Mouse (Mus musculus) neural tube, embryonic 12.5 days (tissue): Measurements from ENCODE around the gene Actb. TPM values are rescaled to one million over a fixed set of nuclear protein-coding genes. Genes with fewer than 3 reads are reported as not detected.

Experiments
- ATAC-seq: fragments of 200-750 bp; cut with Nextera tagmentation; 2 replicates; pipeline ENCODE4 v1.8.0; 2017; ENCODE audit warnings: low read depth, mild to moderate bottlenecking, moderate TSS enrichment, moderate library complexity; ENCODE audit not compliant: low FRiP score
- H3K27ac ChIP-seq: fragments of 300-500 bp; sonication (generic); 2 replicates; pipeline ENCODE4 v1.5.1; 2016
- H3K27me3 ChIP-seq: fragments of 300-500 bp; sonication (generic); replicated peaks from 2 replicates; pipeline ENCODE4 v1.6.1; 2016; ENCODE audit warnings: mild to moderate bottlenecking
- H3K36me3 ChIP-seq: fragments of 300-500 bp; sonication (generic); 2 replicates; pipeline ENCODE4 v1.6.1; 2016; ENCODE audit warnings: mild to moderate bottlenecking
- H3K4me1 ChIP-seq: fragments of 300-500 bp; sonication (generic); 2 replicates; pipeline ENCODE4 v1.6.1; 2016
- H3K4me2 ChIP-seq: fragments of 300-500 bp; sonication (generic); replicated peaks from 2 replicates; pipeline ENCODE4 v1.6.1; 2016; ENCODE audit warnings: mild to moderate bottlenecking
- H3K4me3 ChIP-seq: fragments of 300-500 bp; sonication (generic); 2 replicates; pipeline ENCODE4 v1.5.1; 2016
- H3K9ac ChIP-seq: fragments of 300-500 bp; sonication (generic); 2 replicates; pipeline ENCODE4 v1.6.1; 2016; ENCODE audit warnings: mild to moderate bottlenecking
- H3K9me3 ChIP-seq: fragments of 300-500 bp; sonication (generic); 2 replicates; pipeline ENCODE4 v1.6.1; 2016; ENCODE audit warnings: mild to moderate bottlenecking
- WGBS: fragments of 180-500 bp; shearing (Covaris S2); methylation state at CpG from one replicate; pipeline ENCODE4 v1.1.7; 2016; 5-methylcytosine and 5-hydroxymethylcytosine counted together
- polyA plus RNA-seq: library from polyadenylated mRNA; unstranded; fragments of >200 nt; fragmentation: Nextera tagmentation; extraction: Ambion mirVana; gene quantifications from 2 replicates; pipeline ENCODE4 v1.2.1, GENCODE M21; 2016

Actb gene
- 13,231 and 15,185 TPM in 2 replicates for polyA plus RNA-seq

GRCm38 (mm10) chr5:142906532-142907047 lies at the start of gene Actb:
Actb (minus strand) TSS chr5:142906754.
- Histone ChIP-seq H3K36me3 (peaks cover 37% of the 10 kb centered on the region), H3K27ac (peak within 1 kb of the TSS; percentile 100), H3K27me3 (no peaks in the 10 kb centered on the region), H3K4me3 (peak within 1 kb of the TSS; percentile 99), H3K4me2 (peak within 1 kb of the TSS; percentile 89), H3K9me3 (no peaks in the 10 kb centered on the region), H3K4me1 (peaks cover 52% of the 10 kb centered on the region), H3K9ac (peak within 1 kb of the TSS; percentile 100)
- peak; percentile 83 for ATAC-seq
- WGBS = 2% methylated on average over 41 of the region's 41 CpGs

- Histone ChIP-seq H3K4me3 (no peak overlapping the region), H3K9ac (no peak overlapping the region), H3K4me1 (0 out of 2 replicates have a peak, but pooled peaks cover 2% of the 10 kb centered on the region), H3K9me3 (no peaks in the 10 kb centered on the region), H3K27me3 (0 out of 2 replicates have a peak, but pooled peaks cover 3% of the 10 kb centered on the region), H3K27ac (no peak overlapping the region), H3K4me2 (no peak overlapping the region), H3K36me3 (no peaks in the 10 kb centered on the region)
- ATAC-seq = no peak
- 43% methylated on average over 3 of the region's 3 CpGs for WGBS
Measured at GRCm38 (mm10) chr5:142953641-142954040, 47.1 kb upstream of the Actb start.

GRCm38 (mm10) chr5:142950405-142950804 lies 43.9 kb upstream of the Actb start:
- 84% methylated on average over 6 of the region's 6 CpGs for WGBS

GRCm38 (mm10) chr5:142949580-142949979 lies 43.0 kb upstream of the Actb start:
- H3K9ac ChIP-seq = no peak overlapping the region
- no peaks in the 10 kb centered on the region for H3K9me3 ChIP-seq
- no peak overlapping the region for H3K4me2 ChIP-seq
- H3K4me3 ChIP-seq = no peak overlapping the region
- H3K36me3 ChIP-seq = no peaks in the 10 kb centered on the region
- WGBS = 67% methylated on average over 6 of the region's 6 CpGs
- no peak for ATAC-seq
- H3K27me3 ChIP-seq = 0 out of 2 replicates have a peak, but pooled peaks cover 3% of the 10 kb centered on the region
- 0 out of 2 replicates have a peak, but pooled peaks cover 2% of the 10 kb centered on the region for H3K4me1 ChIP-seq
- no peak overlapping the region for H3K27ac ChIP-seq

More at GRCm38 (mm10) chr5:142950405-142950804, 43.9 kb upstream of the Actb start:
- Histone ChIP-seq H3K27me3 (0 out of 2 replicates have a peak, but pooled peaks cover 3% of the 10 kb centered on the region), H3K4me2 (no peak overlapping the region), H3K27ac (no peak overlapping the region), H3K4me3 (no peak overlapping the region), H3K36me3 (no peaks in the 10 kb centered on the region), H3K9me3 (no peaks in the 10 kb centered on the region), H3K4me1 (0 out of 2 replicates have a peak, but pooled peaks cover 2% of the 10 kb centered on the region), H3K9ac (no peak overlapping the region)
- no peak for ATAC-seq

GRCm38 (mm10) chr5:142947460-142947859 lies 40.9 kb upstream of the Actb start:
- Histone ChIP-seq H3K4me2 (no peak overlapping the region), H3K4me3 (no peak overlapping the region), H3K9me3 (no peaks in the 10 kb centered on the region), H3K9ac (no peak overlapping the region), H3K27ac (no peak overlapping the region), H3K4me1 (0 out of 2 replicates have a peak, but pooled peaks cover 2% of the 10 kb centered on the region), H3K36me3 (no peaks in the 10 kb centered on the region), H3K27me3 (no peaks in the 10 kb centered on the region)
- 85% methylated on average over 7 of the region's 7 CpGs for WGBS
- no peak for ATAC-seq

- 77% methylated on average over 8 of the region's 8 CpGs for WGBS
- H3K9me3 ChIP-seq = peaks cover 7% of the 10 kb centered on the region; the same call in 1 of the 2 replicates
- no peak overlapping the region for H3K4me2 ChIP-seq
- no peak overlapping the region for H3K9ac ChIP-seq
- H3K27ac ChIP-seq = no peak overlapping the region
- ATAC-seq = no peak
- H3K4me3 ChIP-seq = no peak overlapping the region
- no peaks in the 10 kb centered on the region for H3K4me1 ChIP-seq
- no peaks in the 10 kb centered on the region for H3K36me3 ChIP-seq
- H3K27me3 ChIP-seq = no peaks in the 10 kb centered on the region
Measured at GRCm38 (mm10) chr5:142944979-142945682, 38.6 kb upstream of the Actb start.

- H3K4me3 ChIP-seq = no peak overlapping the region
- H3K27ac ChIP-seq = no peak overlapping the region
- 72% methylated on average over 2 of the region's 2 CpGs for WGBS
- H3K4me2 ChIP-seq = no peak overlapping the region
- H3K9ac ChIP-seq = no peak overlapping the region
- no peaks in the 10 kb centered on the region for H3K4me1 ChIP-seq
- H3K27me3 ChIP-seq = no peaks in the 10 kb centered on the region
- H3K9me3 ChIP-seq = peaks cover 7% of the 10 kb centered on the region; the same call in 1 of the 2 replicates
- no peak for ATAC-seq
- no peaks in the 10 kb centered on the region for H3K36me3 ChIP-seq
Measured at GRCm38 (mm10) chr5:142940393-142940792, 33.8 kb upstream of the Actb start.

- Histone ChIP-seq H3K27ac (no peak overlapping the region), H3K36me3 (no peaks in the 10 kb centered on the region), H3K27me3 (no peaks in the 10 kb centered on the region), H3K4me3 (no peak overlapping the region), H3K9ac (no peak overlapping the region), H3K9me3 (peaks cover 7% of the 10 kb centered on the region; the same call in 1 of the 2 replicates), H3K4me1 (no peaks in the 10 kb centered on the region), H3K4me2 (no peak overlapping the region)
- no peak for ATAC-seq
- 35% methylated on average over 19 of the region's 19 CpGs for WGBS
Measured at GRCm38 (mm10) chr5:142937956-142938727, 31.6 kb upstream of the Actb start.

GRCm38 (mm10) chr5:142936336-142936719 lies 29.8 kb upstream of the Actb start:
- WGBS = 2% methylated on average over 17 of the region's 17 CpGs
- ATAC-seq = peak; percentile 71; the same call in 1 of the 2 replicates
- 0 out of 2 replicates have a peak, but pooled peaks cover 3% of the 10 kb centered on the region for H3K4me1 ChIP-seq
- H3K9ac ChIP-seq = 0 out of 2 replicates have a peak overlapping the region, but pooled peaks have one; percentile 2
- H3K36me3 ChIP-seq = no peaks in the 10 kb centered on the region
- no peak overlapping the region for H3K27ac ChIP-seq
- H3K27me3 ChIP-seq = no peaks in the 10 kb centered on the region
- H3K4me3 ChIP-seq = no peak overlapping the region
- H3K4me2 ChIP-seq = peak overlapping the region; percentile 45
- H3K9me3 ChIP-seq = peaks cover 7% of the 10 kb centered on the region; the same call in 1 of the 2 replicates

GRCm38 (mm10) chr5:142935642-142936335 lies 29.2 kb upstream of the Actb start:
- Histone ChIP-seq H3K4me1 (0 out of 2 replicates have a peak, but pooled peaks cover 3% of the 10 kb centered on the region), H3K27ac (no peak overlapping the region), H3K9ac (0 out of 2 replicates have a peak overlapping the region, but pooled peaks have one; percentile 2), H3K9me3 (peaks cover 5% of the 10 kb centered on the region; the same call in 1 of the 2 replicates), H3K27me3 (no peaks in the 10 kb centered on the region), H3K36me3 (no peaks in the 10 kb centered on the region), H3K4me3 (no peak overlapping the region), H3K4me2 (peak overlapping the region; percentile 45)
- peak; percentile 80 for ATAC-seq
- WGBS = 17% methylated on average over 13 of the region's 13 CpGs

GRCm38 (mm10) chr5:142932731-142933130 lies 26.2 kb upstream of the Actb start:
- H3K27me3 ChIP-seq = peaks cover 3% of the 10 kb centered on the region; the same call in 1 of the 2 replicates
- no peak overlapping the region for H3K4me2 ChIP-seq
- H3K9me3 ChIP-seq = no peaks in the 10 kb centered on the region
- ATAC-seq = no peak
- WGBS = 84% methylated on average over 8 of the region's 8 CpGs
- peaks cover 11% of the 10 kb centered on the region for H3K4me1 ChIP-seq
- no peak overlapping the region for H3K27ac ChIP-seq
- H3K4me3 ChIP-seq = no peak overlapping the region
- no peak overlapping the region for H3K9ac ChIP-seq
- H3K36me3 ChIP-seq = no peaks in the 10 kb centered on the region
